Mouse (Mus musculus) liver, embryonic 16.5 days (tissue): Measurements from ENCODE around the gene Zfp3. TPM values are rescaled to one million over a fixed set of nuclear protein-coding genes. Genes with fewer than 3 reads are reported as not detected.
"Not testable (repeated sequence)": the region's sequence is repeated elsewhere in the genome, so short reads cannot be mapped to it uniquely, and the experiment has no call there.

Source experiments
- ATAC-seq: fragments of 200-750 bp; cut with Nextera tagmentation; 2 replicates; pipeline ENCODE4 v1.8.0; 2017; ENCODE audit warnings: low read depth, mild to moderate bottlenecking, moderate number of reproducible peaks, moderate library complexity
- H3K27ac ChIP-seq: fragments of 300-500 bp; sonication (generic); 2 replicates; pipeline ENCODE4 v1.5.1; 2014; ENCODE audit warnings: mild to moderate bottlenecking, low read length
- H3K27me3 ChIP-seq: fragments of 300-500 bp; sonication (generic); 2 replicates; pipeline ENCODE4 v1.6.1; 2014; ENCODE audit warnings: low read depth, low read length, mixed read lengths; ENCODE audit not compliant: control insufficient read depth, insufficient read depth
- H3K36me3 ChIP-seq: fragments of 300-500 bp; sonication (generic); 2 replicates; pipeline ENCODE4 v1.6.1; 2014; ENCODE audit warnings: mild to moderate bottlenecking; ENCODE audit not compliant: control insufficient read depth, insufficient read depth
- H3K4me1 ChIP-seq: fragments of 300-500 bp; sonication (generic); 2 replicates; pipeline ENCODE4 v1.6.1; 2014; ENCODE audit warnings: low read depth, low read length, mixed read lengths; ENCODE audit not compliant: control insufficient read depth
- H3K4me2 ChIP-seq: fragments of 300-500 bp; sonication (generic); 2 replicates; pipeline ENCODE4 v1.6.1; 2014; ENCODE audit warnings: low read depth, low read length, mixed read lengths
- H3K4me3 ChIP-seq: fragments of 300-500 bp; sonication (generic); 2 replicates; pipeline ENCODE4 v1.5.1; 2014; ENCODE audit warnings: low read depth, mild to moderate bottlenecking, low read length
- H3K9ac ChIP-seq: fragments of 300-500 bp; sonication (generic); 2 replicates; pipeline ENCODE4 v1.6.1; 2014; ENCODE audit warnings: low read depth, low read length
- H3K9me3 ChIP-seq: fragments of 300-500 bp; sonication (generic); replicated peaks from 2 replicates; pipeline ENCODE4 v1.6.1; 2016; ENCODE audit warnings: low read length; ENCODE audit not compliant: control insufficient read depth
- WGBS: fragments of 180-500 bp; shearing (Covaris S2); extraction: QIAGEN DNeasy Blood & Tissue Kit; methylation state at CpG from one replicate; pipeline ENCODE4 v1.1.7; 2014; ENCODE audit not compliant: insufficient replicate concordance; 5-methylcytosine and 5-hydroxymethylcytosine counted together
- polyA plus RNA-seq: library from polyadenylated mRNA; unstranded; fragments of >200 nt; fragmentation: Nextera tagmentation; extraction: Ambion mirVana; gene quantifications from 2 replicates; pipeline ENCODE4 v1.2.1, GENCODE M21; 2015

Zfp3 gene
- polyA plus RNA-seq, 1 experiment from 2014 or later: 1.6 TPM

- H3K36me3 ChIP-seq: peaks cover 8% of the 10 kb centered on the region
- no peak overlapping the region for H3K9ac ChIP-seq
- H3K27ac ChIP-seq: no peak overlapping the region
- WGBS: 54% methylated on average over 3 of the region's 3 CpGs
- no peak overlapping the region for H3K4me2 ChIP-seq
- H3K9me3 ChIP-seq: no peaks in the 10 kb centered on the region
- no peak for ATAC-seq
- no peaks in the 10 kb centered on the region for H3K4me1 ChIP-seq
- H3K27me3 ChIP-seq: no peaks in the 10 kb centered on the region
- H3K4me3 ChIP-seq: no peak overlapping the region
Measured at GRCm38 (mm10) chr11:70770804-70771203, 6.8 kb downstream of the Zfp3 start.

- WGBS: 23% methylated on average over 17 of the region's 17 CpGs
Measured at GRCm38 (mm10) chr11:70776830-70777571, 13.0 kb downstream of the Zfp3 start.

DNA sequence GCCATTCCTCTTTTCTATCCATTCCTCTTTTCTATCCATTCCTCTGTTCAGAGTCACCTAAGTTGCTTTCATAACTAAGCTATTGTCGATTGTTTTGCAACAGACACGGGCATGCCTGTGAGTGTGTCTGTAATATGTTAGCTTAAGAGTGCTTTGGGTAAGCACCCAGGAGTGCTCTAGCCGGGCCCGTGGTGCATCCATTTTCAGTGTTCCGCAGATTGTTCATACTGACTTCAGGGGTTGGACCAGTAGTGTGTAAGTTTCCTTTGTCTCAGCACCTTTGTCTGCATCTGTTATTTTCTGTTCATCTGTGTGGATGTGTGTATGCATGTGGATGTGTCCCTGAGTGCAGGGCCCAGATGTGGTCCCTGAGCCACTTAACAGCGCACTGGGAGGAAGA, 13.6 kb downstream of the Zfp3 start:
- Histone ChIP-seq H3K4me3 (no peak overlapping the region), H3K27ac (no peak overlapping the region), H3K27me3 (no peaks in the 10 kb centered on the region), H3K9ac (no peak overlapping the region), H3K4me1 (peaks cover 4% of the 10 kb centered on the region), H3K9me3 (no peaks in the 10 kb centered on the region), H3K36me3 (no peaks in the 10 kb centered on the region), H3K4me2 (no peak overlapping the region)
- WGBS: 54% methylated on average over 6 of the region's 6 CpGs
- ATAC-seq: no peak

More at GRCm38 (mm10) chr11:70776830-70777571, 13.0 kb downstream of the Zfp3 start:
- ATAC-seq: peak; percentile 47; the same call in 1 of the 2 replicates
- Histone ChIP-seq H3K27ac (no peak overlapping the region), H3K4me2 (no peak overlapping the region), H3K4me1 (peaks cover 4% of the 10 kb centered on the region), H3K4me3 (no peak overlapping the region), H3K36me3 (no peaks in the 10 kb centered on the region), H3K9me3 (no peaks in the 10 kb centered on the region), H3K27me3 (no peaks in the 10 kb centered on the region), H3K9ac (no peak overlapping the region)

- not testable (repeated sequence) for H3K9me3 ChIP-seq, H3K27me3 ChIP-seq, H3K27ac ChIP-seq, H3K4me3 ChIP-seq, ATAC-seq, H3K4me2 ChIP-seq, H3K36me3 ChIP-seq, H3K4me1 ChIP-seq, H3K9ac ChIP-seq
- 13% methylated on average over 6 of the region's 6 CpGs for WGBS
Measured at GRCm38 (mm10) chr11:70778058-70778457, 14.0 kb downstream of the Zfp3 start.

- Histone ChIP-seq H3K27me3 (no peaks in the 10 kb centered on the region), H3K36me3 (no peaks in the 10 kb centered on the region), H3K4me2 (no peak overlapping the region), H3K27ac (no peak overlapping the region), H3K4me1 (no peaks in the 10 kb centered on the region), H3K9ac (no peak overlapping the region), H3K9me3 (no peaks in the 10 kb centered on the region), H3K4me3 (no peak overlapping the region)
- WGBS: 21% methylated on average over 2 of the region's 2 CpGs
- no peak for ATAC-seq
Measured at GRCm38 (mm10) chr11:70785908-70786307, 21.9 kb downstream of the Zfp3 start.

DNA sequence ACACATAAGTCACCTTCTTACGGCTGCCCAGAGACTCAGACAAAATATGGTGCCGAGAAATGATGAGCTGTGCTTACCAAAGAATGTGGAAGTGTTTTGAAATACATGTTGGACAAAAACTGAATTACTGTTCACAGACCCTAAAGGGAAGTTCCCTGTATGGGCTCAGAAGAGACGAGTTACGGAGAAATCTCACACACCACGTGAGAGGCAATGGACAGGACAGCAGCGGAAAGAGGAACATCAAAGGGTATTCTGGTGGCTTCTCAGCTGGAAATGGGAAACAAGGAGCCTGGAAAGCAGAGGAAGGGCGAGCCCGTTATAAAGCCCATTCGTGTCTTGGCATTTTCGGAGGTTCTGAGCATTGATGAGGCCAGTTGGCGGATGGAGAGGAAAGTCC, 23.0 kb downstream of the Zfp3 start:
- Histone ChIP-seq H3K27me3 (no peaks in the 10 kb centered on the region), H3K9ac (no peak overlapping the region), H3K27ac (no peak overlapping the region), H3K4me1 (no peaks in the 10 kb centered on the region), H3K4me3 (no peak overlapping the region), H3K4me2 (no peak overlapping the region), H3K9me3 (no peaks in the 10 kb centered on the region), H3K36me3 (no peaks in the 10 kb centered on the region)
- 41% methylated on average over 11 of the region's 11 CpGs for WGBS
- ATAC-seq: no peak; the same call in 1 of the 2 replicates

GRCm38 (mm10) chr11:70788972-70789655, 25.1 kb downstream of the Zfp3 start:
- Histone ChIP-seq H3K4me3 (no peak overlapping the region), H3K36me3 (no peaks in the 10 kb centered on the region), H3K27ac (no peak overlapping the region), H3K4me1 (no peaks in the 10 kb centered on the region), H3K9ac (no peak overlapping the region), H3K27me3 (no peaks in the 10 kb centered on the region), H3K4me2 (no peak overlapping the region), H3K9me3 (no peaks in the 10 kb centered on the region)
- ATAC-seq: no peak
- 56% methylated on average over 10 of the region's 10 CpGs for WGBS

DNA sequence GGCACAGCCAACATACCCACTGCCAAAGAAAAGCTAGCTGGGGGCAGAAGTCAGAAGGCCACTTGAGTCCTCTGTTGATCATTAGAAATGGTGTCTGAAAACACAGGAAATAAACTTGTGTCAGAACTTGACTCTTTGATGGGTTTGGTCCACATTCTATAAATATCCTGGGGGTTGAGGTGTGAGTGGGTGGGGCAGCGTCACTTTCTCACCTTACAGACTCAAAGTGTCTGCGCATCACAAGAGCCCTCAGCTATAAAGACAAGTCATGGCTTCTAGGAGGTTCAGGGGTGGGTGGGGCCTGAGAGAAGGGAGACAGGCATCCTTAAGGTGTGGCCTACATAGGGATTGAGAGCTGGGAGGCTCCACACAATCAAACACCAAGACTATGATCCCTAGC, 26.4 kb downstream of the Zfp3 start:
- no peak overlapping the region for H3K27ac ChIP-seq
- no peak overlapping the region for H3K4me3 ChIP-seq
- ATAC-seq: no peak
- H3K27me3 ChIP-seq: no peaks in the 10 kb centered on the region
- no peaks in the 10 kb centered on the region for H3K36me3 ChIP-seq
- no peaks in the 10 kb centered on the region for H3K4me1 ChIP-seq
- H3K4me2 ChIP-seq: no peak overlapping the region
- WGBS: 61% methylated on average over 2 of the region's 2 CpGs
- no peaks in the 10 kb centered on the region for H3K9me3 ChIP-seq
- H3K9ac ChIP-seq: no peak overlapping the region

DNA sequence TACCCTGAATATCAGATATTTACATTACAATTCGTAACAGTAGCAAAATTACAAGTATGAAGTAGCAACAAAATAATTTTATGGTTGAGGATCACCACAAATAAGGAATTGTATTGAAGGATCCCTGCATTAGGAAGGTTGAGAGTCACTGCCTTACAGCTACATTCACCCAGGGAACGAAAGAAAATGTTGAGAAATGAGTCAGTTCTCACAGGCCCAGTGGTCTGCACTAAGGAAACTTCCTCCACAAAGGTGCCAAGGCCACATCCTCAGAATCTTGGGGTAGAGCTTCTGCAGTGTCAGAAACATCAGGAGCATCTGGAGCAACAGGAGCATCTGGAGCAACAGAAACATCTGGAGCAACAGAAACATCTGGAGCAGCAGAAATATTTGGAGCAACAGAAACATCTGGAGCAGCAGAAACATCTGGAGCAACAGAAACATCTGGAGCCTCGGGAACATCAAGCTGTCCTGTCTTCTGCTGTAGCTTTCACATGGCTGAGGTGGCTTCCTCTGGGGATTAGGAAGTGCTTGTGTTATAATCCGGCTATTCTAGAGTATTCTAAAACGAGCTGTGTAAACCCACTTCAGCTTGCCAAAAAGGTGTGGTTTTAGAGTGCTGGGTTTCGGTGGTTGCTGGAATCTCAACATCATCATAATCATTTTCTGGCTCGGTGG, 27.0 kb downstream of the Zfp3 start:
- Histone ChIP-seq H3K27ac (no peak overlapping the region), H3K9ac (no peak overlapping the region), H3K4me2 (no peak overlapping the region), H3K36me3 (no peaks in the 10 kb centered on the region), H3K27me3 (no peaks in the 10 kb centered on the region), H3K9me3 (no peaks in the 10 kb centered on the region), H3K4me3 (no peak overlapping the region), H3K4me1 (no peaks in the 10 kb centered on the region)
- ATAC-seq: no peak
- WGBS: 41% methylated on average over 7 of the region's 7 CpGs
